Comparison of ENCODE assay signal across 19 mouse cellular contexts in genomic region chr4:105575550-105575949, GRCm38 (mm10).
DNase-seq lines count a peak whose midpoint lies in the region; ATAC-seq and TF ChIP-seq lines count a peak whose summit lies in the region.
"Had no signal": no experiment of that assay in that cellular context is flagged by ENCODE, and none has a peak within 500 bp of the region (broad histone marks: within the 10 kb centered on the region; RNA-seq: fewer than 3 reads in every experiment).

No protein-coding gene starts in this region.

- DNase-seq in kidney, postnatal 36 days: no peak
- peak; percentile 32 for DNase-seq in limb, embryonic 11.5 days (ENCODE audit: low spot score)
- peak; percentile 47 for DNase-seq in limb, embryonic 14.5 days (ENCODE audit: low spot score)
- DNase-seq in ovary, adult 18-20 months (ENCODE audit: low spot score): no peak
- no peak for DNase-seq in adrenal gland, adult 8-10 months
- DNase-seq: adrenal gland, adult 2 months; cerebellum, adult 11 months; cerebellum, adult 8-10 months; cerebellum, postnatal 14 days; embryo, embryonic 11 days; gastrocnemius, postnatal 25 days; heart, adult 11 months; heart, postnatal 36 days had no signal

- H3K36me3 ChIP-seq in kidney, embryonic 16.5 days (ENCODE audit: insufficient read depth, low read length): no peaks in the 10 kb centered on the region
- H3K36me3 ChIP-seq in limb, embryonic 11.5 days (ENCODE audit: control insufficient read depth, insufficient read depth, low read length): no peaks in the 10 kb centered on the region
- H3K36me3 ChIP-seq in limb, embryonic 14.5 days (ENCODE audit: control insufficient read depth, insufficient read depth, low read length): no peaks in the 10 kb centered on the region
- H3K36me3 ChIP-seq: embryonic facial prominence, embryonic 12.5 days; forebrain, embryonic 12.5 days; heart, embryonic 13.5 days; hindbrain, embryonic 15.5 days had no signal

- WGBS in kidney, embryonic 16.5 days: 44% methylated on average over 2 of the region's 2 CpGs
- 41% methylated on average over 2 of the region's 2 CpGs for WGBS in limb, embryonic 11.5 days
- WGBS in limb, embryonic 14.5 days: 45% methylated on average over 2 of the region's 2 CpGs

- H3K27ac ChIP-seq in kidney, embryonic 16.5 days (ENCODE audit: low read length): no peak overlapping the region
- H3K27ac ChIP-seq in limb, embryonic 11.5 days (replicated peaks; ENCODE audit: low read depth, low read length): no peak overlapping the region
- H3K27ac ChIP-seq in limb, embryonic 14.5 days (replicated peaks; ENCODE audit: low read depth, low read length): no peak overlapping the region
- H3K27ac ChIP-seq: embryonic facial prominence, embryonic 12.5 days; forebrain, embryonic 12.5 days; heart, embryonic 13.5 days; hindbrain, embryonic 15.5 days had no signal

- H3K27me3 ChIP-seq in kidney, embryonic 16.5 days (ENCODE audit: insufficient read depth, low read length): no peaks in the 10 kb centered on the region
- H3K27me3 ChIP-seq in limb, embryonic 11.5 days (ENCODE audit: control insufficient read depth, insufficient read depth, low read length): no peaks in the 10 kb centered on the region
- no peaks in the 10 kb centered on the region for H3K27me3 ChIP-seq in limb, embryonic 14.5 days (ENCODE audit: control insufficient read depth, insufficient read depth, low read length)
- H3K27me3 ChIP-seq: embryonic facial prominence, embryonic 12.5 days; forebrain, embryonic 12.5 days; heart, embryonic 13.5 days; hindbrain, embryonic 15.5 days had no signal

- H3K9ac ChIP-seq in kidney, embryonic 16.5 days (replicated peaks; ENCODE audit: low read length): no peak overlapping the region
- H3K9ac ChIP-seq in limb, embryonic 11.5 days (ENCODE audit: low read length): no peak overlapping the region
- no peak overlapping the region for H3K9ac ChIP-seq in limb, embryonic 14.5 days (ENCODE audit: low read depth, low read length, severe bottlenecking)
- H3K9ac ChIP-seq: embryonic facial prominence, embryonic 12.5 days; forebrain, embryonic 12.5 days; heart, embryonic 13.5 days; hindbrain, embryonic 15.5 days had no signal

- H3K4me2 ChIP-seq in kidney, embryonic 16.5 days (replicated peaks; ENCODE audit: low read depth, low read length): no peak overlapping the region
- H3K4me2 ChIP-seq in limb, embryonic 11.5 days (ENCODE audit: low read depth, severe bottlenecking): no peak overlapping the region
- H3K4me2 ChIP-seq in limb, embryonic 14.5 days (replicated peaks; ENCODE audit: low read depth, low read length, severe bottlenecking): no peak overlapping the region
- H3K4me2 ChIP-seq: embryonic facial prominence, embryonic 12.5 days; forebrain, embryonic 12.5 days; heart, embryonic 13.5 days; hindbrain, embryonic 15.5 days had no signal

- H3K4me3 ChIP-seq in kidney, embryonic 16.5 days (ENCODE audit: low read length): no peak overlapping the region
- H3K4me3 ChIP-seq in limb, embryonic 11.5 days (ENCODE audit: low read depth, low read length): no peak overlapping the region
- H3K4me3 ChIP-seq in limb, embryonic 14.5 days (replicated peaks; ENCODE audit: low read length): no peak overlapping the region
- H3K4me3 ChIP-seq: embryonic facial prominence, embryonic 12.5 days; forebrain, embryonic 12.5 days; heart, embryonic 13.5 days; hindbrain, embryonic 15.5 days had no signal

- peak; percentile 77 for ATAC-seq in kidney, embryonic 16.5 days (ENCODE audit: low FRiP score, low TSS enrichment)
- peak; percentile 51; the same call in 1 of the 2 replicates for ATAC-seq in limb, embryonic 11.5 days (ENCODE audit: insufficient number of reproducible peaks, low FRiP score, low TSS enrichment, low read depth)
- peak; percentile 68; the same call in 1 of the 2 replicates for ATAC-seq in limb, embryonic 14.5 days (ENCODE audit: low FRiP score, low read depth)
- ATAC-seq: forebrain, embryonic 16.5 days had no signal

- H3K4me1 ChIP-seq in kidney, embryonic 16.5 days (ENCODE audit: insufficient read depth, low read length): no peaks in the 10 kb centered on the region
- peaks cover 5% of the 10 kb centered on the region; the same call in 1 of the 2 replicates for H3K4me1 ChIP-seq in limb, embryonic 11.5 days (ENCODE audit: control insufficient read depth, insufficient read depth, low read length)
- peaks cover 9% of the 10 kb centered on the region for H3K4me1 ChIP-seq in limb, embryonic 14.5 days (ENCODE audit: control insufficient read depth, insufficient read depth, low read length)
- H3K4me1 ChIP-seq: embryonic facial prominence, embryonic 12.5 days; forebrain, embryonic 12.5 days; heart, embryonic 13.5 days; hindbrain, embryonic 15.5 days had no signal

- TF ChIP-seq POLR2A in limb, embryonic 14.5 days (IDR thresholded peaks at IDR 0.05; ENCODE audit: borderline replicate concordance, extremely low read depth, insufficient read depth, insufficient read length): no peak

- H3K9me3 ChIP-seq in kidney, embryonic 16.5 days (ENCODE audit: low read length): peaks cover 4% of the 10 kb centered on the region; the same call in 1 of the 2 replicates
- H3K9me3 ChIP-seq in limb, embryonic 11.5 days (ENCODE audit: control insufficient read depth, low read length): no peaks in the 10 kb centered on the region
- H3K9me3 ChIP-seq in limb, embryonic 14.5 days (ENCODE audit: control insufficient read depth, low read length): no peaks in the 10 kb centered on the region
- H3K9me3 ChIP-seq: embryonic facial prominence, embryonic 12.5 days; heart, embryonic 13.5 days; hindbrain, embryonic 15.5 days had no signal

Comparison
In these comparisons a context has a peak if more than half of its experiments do, and no peak if none do; other contexts are left out.
1. DNase-seq: peak in limb, embryonic 11.5 days (single experiment) and limb, embryonic 14.5 days (single experiment); none in kidney, postnatal 36 days (0 of 2), ovary, adult 18-20 months (single experiment) and adrenal gland, adult 8-10 months (single experiment).
2. Peak in every context shown above with its lines, with median percentiles within 50 percentile points of each other: ATAC-seq.